Mouse (Mus musculus) cortical plate, adult 2 months (tissue): ENCODE measurements around the gene Xylt2.

Experiments
- CTCF ChIP-seq: fragments of 200-500 bp; IDR thresholded peaks from 2 replicates; pipeline ENCODE4 v1.5.1; 2011; ENCODE audit warnings: mild to moderate bottlenecking, control low read depth, low read length; ENCODE audit not compliant: insufficient read depth; ENCODE audit errors: extremely low read depth
- POLR2A ChIP-seq: fragments of 200-500 bp; IDR thresholded peaks from 2 replicates; pipeline ENCODE4 v1.6.1; 2011; ENCODE audit warnings: mild to moderate bottlenecking, low read length, control low read depth; ENCODE audit not compliant: insufficient read depth; ENCODE audit errors: extremely low read depth

DNA sequence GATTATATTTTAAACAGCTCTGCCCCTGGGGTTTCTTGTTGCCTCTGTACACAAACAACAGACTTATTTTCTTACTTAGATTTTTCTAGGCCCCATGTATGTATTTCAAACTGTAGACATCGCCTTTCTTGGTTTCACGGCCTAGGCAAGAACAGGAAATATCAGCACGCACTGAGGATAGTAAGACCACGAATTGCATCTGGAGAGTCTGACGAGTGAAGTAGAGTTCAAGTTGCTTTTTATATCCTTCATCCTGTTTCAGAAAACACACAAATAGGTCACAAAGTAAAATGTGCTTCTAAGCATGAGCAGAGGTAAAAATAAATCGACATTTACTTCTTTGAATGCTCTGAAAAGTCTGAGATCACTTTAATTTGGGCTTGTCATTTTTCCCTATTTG is 18.2 kb upstream of the Xylt2 start:
- TF ChIP-seq CTCF (no peak), POLR2A (no peak)
